Mouse (Mus musculus) G1E (cell line): Measurements from ENCODE around the gene Lama4.

Experiments used
- CTCF ChIP-seq: IDR thresholded peaks from 2 replicates; pipeline ENCODE4 v1.5.1; 2012; ENCODE audit warnings: low read depth, low read length, inconsistent platforms, mixed read lengths
- GATA1 ChIP-seq: IDR thresholded peaks from 2 replicates; pipeline ENCODE4 v1.6.1; 2012; ENCODE audit warnings: borderline replicate concordance, low read length, inconsistent platforms, mixed read lengths
- GATA2 ChIP-seq: IDR thresholded peaks from 2 replicates; pipeline ENCODE4 v1.6.1; 2012; ENCODE audit warnings: low read depth, low read length, inconsistent platforms, borderline replicate concordance
- POLR2AphosphoS5 ChIP-seq: IDR thresholded peaks from 2 replicates; pipeline ENCODE4 v1.6.1; 2012; ENCODE audit warnings: low read depth, low read length, inconsistent platforms; ENCODE audit not compliant: insufficient replicate concordance
- TAL1 ChIP-seq: conservative IDR thresholded peaks from 2 replicates; pipeline ENCODE4 v1.6.1; 2012; ENCODE audit warnings: low read depth, low read length, inconsistent platforms, mixed read lengths

GRCm38 (mm10) chr10:39049581-39050294, 84.4 kb downstream of the Lama4 start:
- TF ChIP-seq POLR2AphosphoS5 (no peak), CTCF (no peak), GATA1 (no peak), TAL1 (no peak), GATA2 (no peak)
